Mouse (Mus musculus): ENCODE data around the gene Qars. TPM values are rescaled to one million over a fixed set of nuclear protein-coding genes. Genes with fewer than 3 reads are reported as not detected.

The Qars gene
- polyA plus RNA-seq, 1 experiment, result 123 TPM

DNA sequence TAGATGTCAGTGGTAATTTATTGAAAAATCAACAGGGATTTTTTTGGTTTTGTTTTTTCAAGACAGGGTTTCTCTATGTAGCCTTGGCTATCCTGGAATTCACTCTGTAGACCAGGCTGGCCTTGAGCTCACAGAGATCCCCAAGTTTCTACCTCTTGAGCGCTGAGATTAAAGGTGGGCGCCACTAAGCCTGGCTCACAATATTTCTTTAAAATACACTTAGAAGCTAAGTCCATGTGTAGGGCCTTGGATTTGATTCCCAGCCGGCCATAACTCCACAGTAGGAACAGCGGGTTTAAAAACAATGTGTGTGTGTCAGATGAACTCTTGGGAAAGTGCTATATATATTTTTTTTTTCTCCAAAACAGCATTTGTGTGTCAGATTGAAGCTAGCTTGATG lies 15.8 kb downstream of the Qars start:
- DNase-seq (ENCODE audit: extremely low spot score in 1 of 2, low spot score in 1 of 2), result no peak

DNA sequence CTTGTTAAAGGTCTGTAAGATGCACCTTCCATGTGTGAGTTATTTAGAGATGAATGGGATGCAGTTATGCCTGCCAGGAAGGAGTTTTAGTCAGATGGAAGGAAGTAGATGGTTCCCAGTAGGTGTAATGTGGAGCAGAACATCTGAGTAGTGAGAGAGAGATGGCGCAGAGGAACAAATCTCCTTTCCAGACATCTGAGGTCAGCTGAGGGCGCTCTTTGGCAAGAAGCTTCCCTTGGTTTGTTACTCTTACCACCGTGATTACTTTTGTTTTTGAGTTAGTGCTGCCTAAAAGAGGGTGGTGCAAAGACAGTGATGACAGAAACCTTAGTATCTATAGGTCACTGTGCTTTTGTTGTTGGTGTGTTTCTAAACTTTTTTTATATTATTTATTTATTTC lies 17.9 kb downstream of the Qars start:
- no peak for DNase-seq (ENCODE audit: extremely low spot score in 1 of 2, low spot score in 1 of 2)

DNA sequence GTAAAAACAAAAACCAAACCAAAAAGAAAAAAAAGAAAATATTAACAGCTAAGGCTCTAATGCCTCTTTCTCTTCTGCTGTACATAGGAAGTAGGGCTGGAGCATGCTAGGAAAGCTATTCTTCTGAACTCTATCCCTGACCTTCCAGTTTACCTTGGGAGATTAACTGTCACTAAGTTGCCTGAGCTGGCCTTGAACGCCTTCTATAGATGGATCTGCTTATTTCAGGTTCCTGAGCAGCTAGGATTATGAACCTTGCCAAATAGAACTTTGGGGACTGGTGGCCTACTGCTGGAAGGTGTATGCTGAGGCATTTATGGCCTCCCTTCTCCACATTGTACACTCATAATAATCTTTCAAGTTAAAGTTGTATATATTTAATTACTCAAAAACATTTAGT lies 23.4 kb downstream of the Qars start:
- no peak for DNase-seq (ENCODE audit: extremely low spot score in 1 of 2, low spot score in 1 of 2)

DNA sequence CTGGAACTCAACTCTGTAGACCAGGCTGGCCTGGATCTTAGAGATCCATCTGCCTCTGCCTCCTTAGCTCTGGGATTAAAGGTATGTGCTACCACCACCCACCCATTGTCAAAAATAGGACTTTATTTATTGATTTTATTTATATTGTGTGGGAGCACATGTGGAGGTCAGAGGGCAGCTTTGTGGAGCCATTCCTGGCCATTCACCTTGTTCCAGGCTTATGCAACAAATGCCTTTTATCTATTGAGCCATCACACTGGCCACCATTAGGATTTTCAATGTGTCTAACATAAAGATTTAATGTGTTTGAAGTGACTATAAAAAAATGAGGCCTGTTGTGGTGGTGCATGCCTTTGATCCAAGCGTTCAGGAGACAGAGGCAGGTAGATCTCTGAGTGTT lies 24.0 kb downstream of the Qars start:
- DNase-seq (ENCODE audit: extremely low spot score in 1 of 2, low spot score in 1 of 2), result no peak

DNA sequence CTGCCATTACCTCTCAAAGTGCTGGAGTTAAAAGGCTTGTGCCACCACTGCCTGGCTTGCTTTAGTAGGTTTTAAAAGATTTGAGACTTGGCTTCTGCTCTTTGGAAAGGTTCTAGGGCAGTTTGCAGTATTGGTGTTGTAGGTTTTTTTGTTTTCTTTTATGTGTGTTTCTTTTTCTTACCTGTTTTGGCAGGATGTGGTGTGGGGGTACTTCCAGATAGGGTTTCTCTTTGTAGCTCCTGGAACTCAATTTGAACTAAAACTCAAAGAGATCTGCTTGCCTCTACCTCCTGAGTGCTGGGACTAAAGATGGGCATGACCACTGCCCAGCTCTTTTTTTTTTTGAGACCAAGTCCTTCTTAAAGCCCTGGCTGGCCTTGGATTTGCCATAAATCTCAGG lies 33.3 kb downstream of the Qars start:
- no peak for DNase-seq (ENCODE audit: extremely low spot score in 1 of 2, low spot score in 1 of 2)

DNA sequence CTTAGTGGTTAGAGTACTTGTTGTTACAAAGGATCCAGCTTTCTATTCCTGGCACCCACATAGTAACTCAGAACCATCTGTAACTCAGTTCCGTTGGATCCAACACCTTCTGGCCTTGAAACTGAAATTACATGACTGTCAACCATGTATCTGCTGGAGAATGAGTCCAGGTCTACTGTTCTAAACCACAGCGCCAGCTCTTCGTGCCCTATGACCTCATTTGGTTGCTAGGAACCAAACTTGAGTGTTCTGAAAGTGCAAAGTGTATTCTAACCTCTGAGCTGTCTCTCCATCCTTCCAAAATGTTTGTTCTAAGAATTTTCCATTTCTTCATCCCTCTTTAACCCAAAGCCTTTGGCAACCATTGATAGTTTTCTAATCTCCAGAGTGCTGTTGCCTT lies 38.5 kb downstream of the Qars start:
- DNase-seq (ENCODE audit: extremely low spot score in 1 of 2, low spot score in 1 of 2), result no peak

DNA sequence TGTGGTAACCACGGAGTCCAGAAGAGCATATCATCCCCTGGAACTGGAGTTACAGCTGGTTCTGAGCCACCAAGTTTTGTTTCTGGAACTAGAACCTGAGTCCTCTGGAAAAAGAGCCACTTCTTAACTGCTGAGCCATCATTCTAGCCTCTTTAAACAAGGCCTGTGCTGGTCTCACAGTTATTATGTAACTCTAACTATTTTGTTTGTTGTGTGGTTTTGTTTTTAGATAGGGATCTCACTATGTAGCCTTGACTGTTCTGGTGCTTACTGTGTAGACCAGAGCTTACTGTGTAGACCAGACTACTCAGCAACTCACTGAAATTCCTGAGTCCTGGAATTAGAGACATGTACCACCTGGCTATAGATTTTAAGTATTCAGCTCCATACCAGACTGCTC lies 39.4 kb downstream of the Qars start:
- DNase-seq (ENCODE audit: extremely low spot score in 1 of 2, low spot score in 1 of 2), result no peak

DNA sequence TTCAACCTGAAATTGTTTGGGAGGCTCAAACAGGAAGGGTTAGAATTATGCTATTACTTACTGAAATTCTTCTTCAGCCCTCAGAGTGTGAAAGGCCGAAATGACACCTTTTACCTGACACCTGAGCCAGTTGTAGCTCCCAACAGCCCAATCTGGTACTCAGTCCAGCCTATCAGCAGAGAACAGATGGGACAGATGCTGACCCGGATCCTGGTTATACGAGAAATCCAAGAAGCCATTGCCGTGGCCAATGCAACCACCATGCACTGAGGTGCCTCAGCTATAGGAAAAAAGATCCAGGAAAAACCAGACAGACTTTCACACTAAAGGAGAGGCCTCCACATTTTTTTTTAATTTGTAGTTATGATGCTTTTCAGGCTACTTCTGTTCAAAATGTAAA lies 51.7 kb downstream of the Qars start:
- DNase-seq (ENCODE audit: extremely low spot score in 1 of 2, low spot score in 1 of 2), result no peak

DNA sequence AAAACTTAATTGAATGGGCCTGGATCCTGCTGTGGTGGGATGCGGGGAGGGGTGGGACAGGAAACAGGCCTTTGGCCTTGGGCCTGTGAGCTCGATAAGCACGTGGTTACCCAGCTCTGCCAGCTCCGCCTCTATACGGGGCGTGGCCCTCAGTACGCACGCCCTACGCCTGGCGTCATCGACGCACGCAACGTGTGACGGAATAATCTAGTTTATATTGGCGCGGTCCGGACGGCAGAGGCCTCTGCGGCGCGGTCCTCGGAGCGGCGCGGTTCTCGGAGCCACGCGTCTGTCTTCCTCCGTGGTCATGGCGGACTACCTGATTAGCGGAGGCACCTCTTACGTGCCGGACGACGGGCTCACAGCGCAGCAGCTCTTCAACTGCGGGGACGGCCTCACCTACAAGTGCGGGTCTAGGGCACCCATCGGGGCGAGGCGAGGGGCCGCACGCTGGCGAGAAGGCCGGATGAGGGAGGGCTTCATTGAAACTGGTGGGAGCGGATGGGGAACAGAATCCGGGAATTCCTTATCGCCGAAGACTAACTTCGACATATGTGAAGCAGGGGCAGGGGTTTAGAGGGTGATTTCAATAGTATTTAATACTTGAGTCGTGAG lies 52.8 kb downstream of the Qars start, which contains the start of gene Impdh2:
Gene Impdh2 (plus strand): TSS at position 60 of the 615 bp plus-strand sequence.
- DNase-seq (ENCODE audit: extremely low spot score in 1 of 2, low spot score in 1 of 2), result peak; percentile 92 to 96

DNA sequence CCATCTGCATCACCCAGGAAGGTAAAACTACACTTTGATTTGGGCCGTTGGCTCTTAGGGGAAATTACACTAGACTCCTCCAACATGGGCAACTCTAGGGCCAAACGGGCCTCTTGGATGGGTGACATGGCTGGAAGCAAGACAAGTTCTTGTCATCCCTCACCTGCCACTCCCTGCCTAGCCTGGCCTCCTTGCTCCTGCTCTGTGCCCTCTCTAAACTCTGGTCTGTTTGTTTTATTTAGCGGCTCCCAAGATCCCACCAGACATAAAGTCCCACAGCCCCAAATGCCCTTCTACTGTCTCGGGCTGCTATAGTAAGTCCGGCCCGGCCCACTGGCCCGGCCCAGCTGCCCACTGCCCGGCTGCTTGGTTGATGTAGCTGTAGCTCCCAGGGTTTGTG lies 56.2 kb downstream of the Qars start:
- no peak for DNase-seq (ENCODE audit: extremely low spot score in 1 of 2, low spot score in 1 of 2)

DNA sequence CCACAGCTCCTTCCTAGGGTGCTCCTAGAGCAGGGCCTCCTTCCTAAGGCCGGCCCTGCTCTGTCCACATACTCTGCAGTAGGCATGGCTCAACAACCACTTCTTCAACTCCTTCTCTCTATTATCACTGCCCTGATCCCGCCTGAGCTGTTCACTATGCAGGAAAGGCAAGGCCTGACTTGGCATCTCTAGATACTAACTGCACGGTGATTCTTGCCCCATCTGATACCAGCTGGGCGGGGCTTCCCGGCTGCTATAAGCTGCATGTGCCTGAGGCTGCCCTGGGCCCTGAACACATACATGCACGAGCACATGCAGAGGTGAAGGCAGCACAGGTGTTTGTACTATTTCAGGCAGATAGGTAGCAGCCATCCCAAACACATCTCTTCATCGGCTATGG lies 56.6 kb downstream of the Qars start:
- DNase-seq (ENCODE audit: extremely low spot score in 1 of 2, low spot score in 1 of 2), result no peak

Other genes with a start within 250 kb of the Qars start
- gene Dag1, start 243.7 kb upstream of the Qars start, polyA plus RNA-seq (2012; rRNA removed), result 36.1 and 38.8 TPM in 2 replicates
- 85.9 and 110 TPM in 2 replicates for gene Nicn1, start 217.3 kb upstream of the Qars start, polyA plus RNA-seq (2012; rRNA removed)
- 57.5 and 60.3 TPM in 2 replicates for gene Amt, start 210.9 kb upstream of the Qars start, polyA plus RNA-seq (2012; rRNA removed)
- 153 and 170 TPM in 2 replicates for gene Rhoa, start 201.6 kb upstream of the Qars start, polyA plus RNA-seq (2012; rRNA removed)
- 47.5 and 53.5 TPM in 2 replicates for gene Tcta, start 201.5 kb upstream of the Qars start, polyA plus RNA-seq (2012; rRNA removed)
- gene Gpx1, start 168.8 kb upstream of the Qars start, polyA plus RNA-seq (2012; rRNA removed), result 271 and 307 TPM in 2 replicates
- gene Usp4, start 159.9 kb upstream of the Qars start, polyA plus RNA-seq (2012; rRNA removed), result 116 and 128 TPM in 2 replicates
- 1.5 and 1.6 TPM in 2 replicates for gene 1700102P08Rik, start 114.9 kb upstream of the Qars start, polyA plus RNA-seq (2012; rRNA removed)
- 0.86 and 0.98 TPM in 2 replicates for gene Ccdc36, start 79.2 kb upstream of the Qars start, polyA plus RNA-seq (2012; rRNA removed)
- not detected in 2 replicates for gene BC048562, start 71.2 kb upstream of the Qars start, polyA plus RNA-seq (2012; rRNA removed)
- 22.3 and 22.6 TPM in 2 replicates for gene Ccdc71, start 47.2 kb upstream of the Qars start, polyA plus RNA-seq (2012; rRNA removed)
- gene Klhdc8b, start 46.1 kb upstream of the Qars start, polyA plus RNA-seq (2012; rRNA removed), result 62.5 and 63.7 TPM in 2 replicates
- gene Lamb2, start 28.0 kb upstream of the Qars start, polyA plus RNA-seq (2012; rRNA removed), result 36.6 and 38.1 TPM in 2 replicates
- gene Usp19, start 17.1 kb upstream of the Qars start, polyA plus RNA-seq (2012; rRNA removed), result 172 TPM in 2 replicates
- 98.2 and 129 TPM in 2 replicates for gene Qrich1, start 9.1 kb downstream of the Qars start, polyA plus RNA-seq (2012; rRNA removed)
- 72.2 and 74.4 TPM in 2 replicates for gene Impdh2, start 52.6 kb downstream of the Qars start, polyA plus RNA-seq (2012; rRNA removed)
- gene Ndufaf3, start 59.7 kb downstream of the Qars start, polyA plus RNA-seq (2012; rRNA removed), result 61.2 and 63.4 TPM in 2 replicates
- gene Dalrd3, start 62.2 kb downstream of the Qars start, polyA plus RNA-seq (2012; rRNA removed), result 259 and 275 TPM in 2 replicates
- gene Wdr6, start 71.0 kb downstream of the Qars start, polyA plus RNA-seq (2012; rRNA removed), result 114 and 138 TPM in 2 replicates
- gene P4htm, start 90.0 kb downstream of the Qars start, polyA plus RNA-seq (2012; rRNA removed), result 105 TPM in 2 replicates
- gene Arih2, start 141.7 kb downstream of the Qars start, polyA plus RNA-seq (2012; rRNA removed), result 47.2 and 49.0 TPM in 2 replicates
- gene Slc25a20, start 154.4 kb downstream of the Qars start, polyA plus RNA-seq (2012; rRNA removed), result 14.3 and 15.2 TPM in 2 replicates
- gene Prkar2a, start 181.6 kb downstream of the Qars start, polyA plus RNA-seq (2012; rRNA removed), result 21.9 and 23.3 TPM in 2 replicates